Mouse (Mus musculus) gonadal fat pad, adult 2 months (tissue): Measurements from ENCODE around the gene Pelo. TPM values are rescaled to one million over a fixed set of nuclear protein-coding genes. Genes with fewer than 3 reads are reported as not detected.

ENCODE experiments used
- DNase-seq: peaks from one replicate; pipeline ENCODE4 v3.0.0-alpha.2; 2012; ENCODE audit warnings: low read depth
- polyA plus RNA-seq: library from polyadenylated mRNA; depleted of rRNA; stranded (reverse); fragments of >200 nt; gene quantifications from 2 replicates; pipeline ENCODE4 v1.2.3, GENCODE M21; 2012

Gene Pelo
- polyA plus RNA-seq, 1 experiment: 26.8 TPM

DNA sequence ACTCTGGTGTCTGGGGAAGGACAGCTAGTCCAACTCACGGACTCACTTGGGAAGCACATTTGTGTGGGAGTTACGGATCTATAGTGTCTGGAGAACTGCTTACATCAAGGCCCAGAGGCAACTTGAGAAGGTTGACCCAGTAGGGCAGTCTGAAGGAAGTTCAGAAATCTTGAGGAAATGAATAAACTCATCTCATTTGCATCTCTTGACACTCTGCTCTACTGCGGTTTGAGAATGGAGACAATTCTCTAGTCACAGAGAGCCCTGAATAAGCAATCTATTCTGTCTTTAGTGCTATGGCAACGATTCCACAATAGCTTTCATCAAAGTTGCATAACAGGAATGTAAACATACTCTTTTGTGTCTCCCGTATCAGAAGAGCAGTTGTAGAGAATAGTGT, 7.0 kb upstream of the Pelo start:
- DNase-seq: no peak

DNA sequence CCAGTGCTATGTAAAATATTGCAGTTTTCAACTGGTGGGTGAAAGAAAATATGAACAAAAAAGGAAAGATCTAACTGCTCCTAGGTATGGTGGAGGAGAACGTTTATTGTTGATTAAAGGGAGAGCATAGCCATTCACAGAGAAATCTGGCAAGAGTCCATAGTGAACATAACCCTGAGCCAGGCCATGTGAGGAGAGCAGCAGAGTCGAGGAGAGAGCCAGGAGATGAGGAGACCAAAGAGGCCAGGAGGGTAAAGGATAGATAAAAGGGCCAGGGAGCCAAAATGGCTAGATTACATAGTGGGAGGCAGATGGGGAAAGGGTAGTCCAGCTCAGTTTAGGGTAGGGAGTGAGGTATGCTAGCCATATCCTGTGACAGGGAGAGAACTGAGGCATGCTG, 6.2 kb upstream of the Pelo start:
- DNase-seq: no peak

GRCm38 (mm10) chr13:115095392-115095791, 5.4 kb upstream of the Pelo start:
- no peak for DNase-seq

GRCm38 (mm10) chr13:115091511-115091910, 1.5 kb upstream of the Pelo start:
- DNase-seq: no peak

DNA sequence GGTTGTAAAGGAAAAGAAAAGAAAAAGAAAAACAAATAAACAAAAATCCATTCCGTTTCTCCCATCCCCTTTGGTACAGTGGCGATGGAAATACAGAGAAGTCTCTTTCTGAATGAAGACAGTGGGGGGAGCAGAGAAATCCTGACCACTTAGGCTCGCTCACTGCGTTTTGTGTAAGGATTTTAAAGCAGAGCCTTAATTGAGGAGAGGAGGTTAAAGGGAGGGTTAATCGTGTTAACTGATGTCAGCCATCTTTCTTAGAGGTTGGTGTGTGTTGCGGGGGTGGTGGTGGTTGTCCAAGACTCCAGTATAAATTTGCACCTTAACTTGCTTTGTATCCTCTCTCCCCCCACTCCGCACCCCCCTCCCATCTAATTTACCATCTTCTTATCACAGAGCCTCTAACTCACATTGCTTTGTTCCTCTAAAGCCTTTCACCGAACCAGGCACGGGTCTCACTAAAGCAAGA, 1.0 kb upstream of the Pelo start:
- no peak for DNase-seq

DNA sequence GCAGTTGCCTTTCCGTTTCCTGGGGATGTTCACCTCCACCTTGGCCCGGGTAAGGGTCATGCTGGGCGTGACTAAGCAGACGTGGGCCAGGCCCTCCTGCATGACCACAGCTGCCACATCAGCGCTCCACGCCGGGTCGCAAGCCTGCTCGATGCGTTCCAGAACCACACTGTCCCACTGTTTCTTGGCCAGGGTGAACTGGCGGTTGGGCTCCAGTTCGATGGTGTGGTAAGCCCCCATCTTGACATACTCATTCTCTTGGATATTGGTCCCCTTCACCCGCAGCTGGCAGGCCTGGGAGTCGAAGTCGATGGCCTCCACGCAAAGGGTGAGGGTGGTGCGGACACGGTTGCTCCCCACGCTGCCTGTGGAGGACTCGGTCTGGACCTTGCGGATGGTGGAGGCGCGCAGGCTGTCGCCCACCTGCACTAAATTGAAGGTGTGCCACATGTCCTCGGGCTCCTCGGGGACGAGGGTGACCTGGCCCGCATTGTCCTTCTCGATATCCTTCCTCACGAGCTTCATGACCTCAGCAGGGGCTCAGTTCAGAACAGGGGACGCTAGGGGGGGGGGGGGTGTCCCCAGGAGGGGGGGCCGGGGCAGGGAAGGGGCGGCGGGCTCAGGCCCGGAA, 476 bp downstream of the Pelo start:
- DNase-seq: no peak

DNA sequence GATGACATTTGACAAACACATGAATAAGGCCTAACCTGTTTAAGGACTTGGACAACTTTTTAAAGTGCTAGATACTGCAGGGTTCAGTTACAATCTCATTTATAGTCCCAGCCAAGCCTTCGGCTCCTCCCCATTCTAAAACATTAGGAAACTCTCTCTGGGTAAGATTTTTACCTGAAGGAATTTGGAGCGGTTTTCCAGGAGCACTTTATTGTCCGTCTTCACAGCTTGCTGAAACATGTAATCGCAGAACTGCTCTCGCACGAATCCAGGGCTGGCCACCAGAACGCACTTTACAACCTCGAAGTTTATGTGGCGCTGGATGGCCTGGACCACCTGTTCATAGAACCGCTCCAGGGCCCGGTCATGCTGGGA, 979 bp downstream of the Pelo start:
- DNase-seq: peak; percentile 47

- DNase-seq: no peak
These were observed 4.0 kb downstream of the Pelo start for GRCm38 (mm10) chr13:115085974-115086373.

DNA sequence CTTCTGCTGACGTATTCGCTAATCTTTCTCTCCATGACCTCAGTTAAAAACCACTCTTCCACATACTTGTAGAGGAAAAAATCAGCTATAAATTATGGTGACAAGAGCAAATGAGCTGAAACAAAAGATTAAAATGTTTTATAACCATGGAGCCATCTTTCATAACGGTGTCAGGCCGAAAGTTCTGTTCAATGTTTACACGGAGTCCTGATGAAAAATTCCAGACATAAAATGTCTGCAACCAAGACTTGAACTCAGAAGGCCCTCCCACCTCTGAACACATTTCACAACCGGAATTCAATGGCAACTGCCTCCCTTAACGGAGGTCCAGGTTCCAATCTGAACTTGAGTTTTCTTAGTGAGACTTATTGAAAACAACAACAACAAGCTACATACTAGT, 7.6 kb downstream of the Pelo start:
- DNase-seq: no peak

- no peak for DNase-seq
These were observed 9.9 kb downstream of the Pelo start for GRCm38 (mm10) chr13:115079996-115080585.

DNA sequence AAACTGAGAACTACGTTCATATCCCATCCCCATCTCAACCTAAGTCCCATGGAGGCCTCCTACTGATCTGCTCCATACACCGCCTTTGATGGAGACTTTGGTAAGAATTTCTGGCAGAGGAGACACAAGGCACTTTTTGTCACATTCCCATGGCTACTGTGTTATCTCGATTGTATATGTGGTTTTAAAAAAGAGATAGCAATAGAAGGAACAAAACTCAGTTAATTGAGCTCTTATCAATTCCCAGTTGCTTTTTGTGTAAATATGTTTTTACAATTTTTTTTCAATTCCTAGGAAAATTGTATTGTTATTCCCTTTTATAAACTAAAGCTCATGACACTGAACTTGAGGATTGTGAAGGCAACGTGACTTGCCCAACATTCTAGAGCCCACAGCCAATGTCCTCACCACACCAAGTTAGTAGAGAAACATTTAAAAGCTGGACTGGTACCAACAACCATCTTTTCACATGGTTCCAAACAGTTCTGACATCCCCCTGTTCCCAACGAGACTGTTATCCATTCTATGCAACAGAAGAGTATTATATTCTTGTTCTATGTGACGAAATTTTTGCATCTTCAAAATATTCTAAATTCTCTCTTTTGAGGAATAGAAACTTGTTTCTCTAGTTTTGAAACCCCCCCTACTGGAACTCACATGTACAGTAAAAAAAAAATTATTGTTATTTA, 10.8 kb downstream of the Pelo start:
- no peak for DNase-seq

- DNase-seq: no peak
These were observed 12.4 kb downstream of the Pelo start for GRCm38 (mm10) chr13:115077346-115078134.

GRCm38 (mm10) chr13:115072386-115072785, 17.6 kb downstream of the Pelo start:
- DNase-seq: no peak

GRCm38 (mm10) chr13:115071431-115071830, 18.6 kb downstream of the Pelo start:
- no peak for DNase-seq

DNA sequence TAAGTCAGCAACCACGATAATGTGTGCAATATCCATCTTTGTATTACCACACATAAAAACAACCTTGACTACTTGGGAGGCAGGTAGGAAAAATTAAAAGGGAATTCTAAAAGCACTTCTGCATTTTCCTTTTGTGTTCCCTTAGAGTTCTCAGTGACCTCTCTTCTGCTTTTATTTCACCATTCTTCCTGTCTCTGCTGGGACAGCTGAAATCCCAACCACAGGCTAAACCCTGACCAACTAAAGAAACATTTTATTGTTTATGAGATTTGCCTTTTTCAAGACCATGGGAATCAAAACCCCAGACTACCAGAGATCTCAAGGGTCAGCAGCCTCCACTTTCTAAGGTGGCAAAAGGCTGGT, 22.0 kb downstream of the Pelo start:
- DNase-seq: no peak

DNA sequence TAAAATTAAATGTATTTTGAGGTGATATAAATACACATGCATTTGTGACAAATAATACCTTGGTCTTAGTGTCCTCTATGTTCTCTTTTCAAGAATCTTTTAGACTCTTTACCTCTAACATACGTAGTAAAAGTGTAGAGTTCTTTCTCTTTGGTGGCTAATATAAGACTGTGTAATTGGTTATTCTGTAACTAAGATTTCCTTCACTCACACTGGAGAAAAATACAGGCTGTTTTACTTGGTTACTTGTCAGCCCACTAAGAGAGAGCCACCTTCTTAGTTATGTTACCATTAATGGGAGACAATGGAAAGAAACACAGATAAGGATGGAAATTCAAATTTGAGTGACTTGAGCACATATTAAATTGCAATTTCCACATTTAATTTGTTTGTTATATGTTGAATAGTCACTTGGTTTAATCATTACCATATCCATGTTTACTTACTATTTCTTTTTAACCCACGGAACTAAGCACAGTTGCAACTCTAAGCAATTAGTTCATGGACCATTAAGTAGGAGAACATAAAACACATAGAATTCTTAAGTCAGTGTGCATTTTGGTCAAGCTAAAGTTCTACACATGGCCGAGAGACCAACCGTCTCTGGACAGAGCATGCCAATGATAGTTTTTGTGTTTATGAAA, 22.5 kb downstream of the Pelo start:
- DNase-seq: no peak

- DNase-seq: no peak
These were observed 32.4 kb downstream of the Pelo start for GRCm38 (mm10) chr13:115057555-115057954.

GRCm38 (mm10) chr13:115054783-115055182, 35.2 kb downstream of the Pelo start:
- DNase-seq: no peak

GRCm38 (mm10) chr13:115052568-115052967, 37.4 kb downstream of the Pelo start:
- DNase-seq: no peak

- no peak for DNase-seq
These were observed 39.1 kb downstream of the Pelo start for GRCm38 (mm10) chr13:115050660-115051559.

DNA sequence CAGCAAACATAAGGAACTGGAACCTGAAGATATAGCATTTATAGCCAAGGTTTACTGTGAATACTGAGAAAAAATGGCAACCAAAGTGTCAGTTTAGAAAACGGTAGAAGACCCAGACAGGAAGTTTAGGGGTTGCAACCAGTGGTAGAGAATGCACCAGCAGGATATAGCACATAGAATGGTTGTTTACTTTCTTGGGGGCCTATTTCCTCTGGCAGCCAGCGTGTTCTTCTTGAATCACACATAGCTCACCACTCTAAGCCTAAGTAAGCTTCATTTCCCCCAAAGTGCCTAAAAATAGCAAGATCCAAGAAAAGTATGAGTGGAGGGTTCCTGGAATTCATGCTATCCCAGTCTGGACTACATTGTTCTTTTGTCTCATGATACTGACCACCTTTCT, 47.3 kb downstream of the Pelo start:
- no peak for DNase-seq
